Mouse (Mus musculus) heart, postnatal 10 days (tissue): ENCODE measurements at regions not wholly inside any gene's neighbourhood (a gene's known extent, or its start where the extent isn't known, plus 50 kb on each side); places are given as distances from the start of the nearest gene placed in this dataset.

Experiments
- DNase-seq, 2 experiments: peaks; one replicate each; pipeline ENCODE4 v3.0.0; 2021
- intact Hi-C: fragments of 180-260 bp; cut with DNase I; formaldehyde crosslinking; loops from one replicate; pipeline ENCODE4 v1.15.1; 2025

DNA sequence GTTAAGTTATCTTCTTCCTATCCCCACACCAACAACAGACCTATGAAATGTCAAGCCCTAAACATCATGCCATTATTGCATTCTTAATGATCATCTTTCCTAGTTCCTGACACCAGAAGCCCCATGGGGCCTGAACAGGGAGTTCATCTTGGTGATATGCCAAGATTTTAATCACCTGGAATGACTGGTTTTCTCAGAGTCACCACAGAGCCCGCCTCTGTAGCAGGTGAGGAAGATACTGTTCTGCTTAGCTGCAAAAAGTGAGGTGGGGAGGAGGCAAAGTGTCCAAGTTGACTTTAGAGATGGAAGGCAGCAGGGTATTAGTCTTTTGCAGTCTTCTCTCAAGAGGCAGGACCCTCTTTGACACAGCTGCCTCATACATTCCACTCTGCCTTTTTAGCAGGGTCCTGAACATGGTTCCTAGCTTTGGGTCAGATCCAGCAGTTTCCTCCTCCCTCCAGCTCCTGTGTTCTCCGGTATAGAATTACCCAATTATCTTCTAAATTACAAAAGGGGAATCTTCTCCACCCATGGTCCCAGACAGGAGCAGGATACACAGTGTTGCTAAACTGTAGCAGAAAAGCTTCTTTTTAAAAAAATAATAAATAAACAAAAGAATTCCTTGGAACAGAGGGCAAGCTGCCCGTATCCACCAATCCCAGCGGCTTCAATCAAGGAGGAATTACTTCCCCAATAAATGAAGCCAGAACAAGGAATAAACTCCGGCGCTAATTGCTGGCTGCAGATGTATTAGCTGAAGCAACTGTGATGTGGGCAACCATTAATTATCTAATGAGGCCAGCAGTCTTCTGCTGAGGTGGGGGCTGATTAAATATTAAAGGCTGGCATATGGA, 896.8 kb downstream of the Tmem114 start:
- no peak for DNase-seq
- intact Hi-C loops, result no loop called here

DNA sequence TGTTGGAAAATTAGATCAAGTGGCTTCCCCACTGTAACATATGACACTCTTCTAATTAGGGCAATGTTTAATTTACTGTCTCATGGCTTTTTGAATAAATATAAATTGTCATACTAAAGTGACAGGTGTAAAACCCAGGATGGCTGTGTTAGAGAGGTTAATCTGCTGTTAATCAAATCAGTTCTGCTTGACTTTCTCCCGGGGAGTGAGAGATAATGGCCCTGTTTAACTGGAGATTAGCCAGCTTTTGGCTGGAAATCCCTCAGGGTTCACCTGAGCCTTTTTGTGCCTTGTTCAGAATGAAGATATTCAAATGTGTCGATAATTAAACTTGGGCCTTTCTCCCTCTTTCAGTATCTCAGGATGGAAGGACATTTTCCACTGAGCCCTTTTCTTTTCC, 906.2 kb downstream of the Tmem114 start:
- intact Hi-C loops, result no loop called here
- no peak for DNase-seq
